Mouse (Mus musculus) gastrocnemius, postnatal 25 days (tissue): ENCODE data around the gene Atrnl1. TPM values are rescaled to one million over a fixed set of nuclear protein-coding genes. Genes with fewer than 3 reads are reported as not detected.

Source experiments
- DNase-seq: peaks from one replicate; pipeline ENCODE4 v3.0.0; 2022
- total RNA-seq, 2 experiments: library from RNA; stranded (reverse); gene quantifications; 1 replicate in 1 of 2; 2 replicates in 1 of 2; pipeline ENCODE4 v1.2.3; 2021

The Atrnl1 gene
- total RNA-seq, 2 experiments from 2014 or later, result 7.2 to 7.5 TPM

DNA sequence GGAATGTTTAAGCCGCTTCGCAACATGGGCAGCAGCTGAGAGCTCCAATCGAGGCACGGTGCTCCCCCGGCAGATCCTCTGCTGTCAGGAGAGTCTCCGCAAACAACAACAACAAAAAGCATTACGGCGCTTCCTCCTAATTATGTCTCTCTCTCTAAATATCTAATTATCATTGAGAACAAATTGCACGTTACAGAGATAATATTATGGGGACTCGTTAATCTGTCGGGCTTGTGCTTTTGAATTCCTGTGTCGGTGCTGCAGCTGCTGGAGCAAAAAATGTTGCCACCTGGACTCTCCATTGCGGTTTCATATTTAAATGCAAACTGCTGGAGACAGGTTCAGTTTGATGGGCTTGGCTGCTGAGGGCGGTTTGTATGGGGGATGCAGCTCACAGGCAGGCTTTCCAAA lies 466.1 kb downstream of the Atrnl1 start:
- DNase-seq, result no peak

DNA sequence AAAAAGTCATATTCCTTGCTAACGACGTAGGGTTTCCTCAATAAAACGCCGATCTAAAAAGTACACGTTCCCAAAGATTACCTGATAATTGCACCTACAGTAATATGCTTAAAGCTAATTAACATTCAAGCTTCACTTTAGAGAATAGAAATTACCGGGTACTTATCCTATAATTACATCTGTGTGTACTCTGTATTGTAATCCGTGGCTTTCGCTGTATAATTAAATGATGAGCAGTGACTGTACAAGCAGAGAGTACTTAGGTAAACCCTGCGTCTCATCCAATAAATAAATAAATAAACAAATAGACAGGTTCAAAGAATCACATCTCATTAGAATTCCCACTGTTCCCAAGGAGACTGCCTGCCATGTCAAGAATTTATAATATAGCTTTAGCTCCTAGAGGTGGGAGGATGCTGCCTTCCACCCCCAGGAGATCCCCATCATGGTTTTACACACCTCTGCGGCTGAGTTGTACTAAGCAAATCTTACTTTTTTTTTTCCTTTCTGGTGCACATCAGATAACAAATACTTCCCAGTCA lies 466.8 kb downstream of the Atrnl1 start:
- no peak for DNase-seq

DNA sequence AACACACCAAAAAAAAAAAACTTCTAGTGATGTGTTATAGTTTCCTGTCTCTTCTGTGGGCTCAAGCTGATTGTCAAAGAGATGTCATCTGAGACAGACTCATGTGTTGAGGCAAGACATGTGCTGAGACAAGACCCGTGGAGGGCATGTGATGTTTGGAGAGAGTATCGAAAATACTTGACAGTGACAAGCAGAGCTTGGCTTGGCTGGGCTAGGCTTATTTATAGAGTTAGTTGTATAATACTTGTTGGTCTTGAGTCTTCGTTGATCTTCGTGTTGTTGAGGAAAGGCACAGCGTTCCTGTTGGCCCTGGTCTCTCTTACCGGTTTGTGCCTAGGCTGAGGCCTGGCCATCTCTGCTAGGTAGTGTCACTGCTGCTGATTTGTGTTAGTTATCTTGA lies 469.3 kb downstream of the Atrnl1 start:
- DNase-seq, result no peak

DNA sequence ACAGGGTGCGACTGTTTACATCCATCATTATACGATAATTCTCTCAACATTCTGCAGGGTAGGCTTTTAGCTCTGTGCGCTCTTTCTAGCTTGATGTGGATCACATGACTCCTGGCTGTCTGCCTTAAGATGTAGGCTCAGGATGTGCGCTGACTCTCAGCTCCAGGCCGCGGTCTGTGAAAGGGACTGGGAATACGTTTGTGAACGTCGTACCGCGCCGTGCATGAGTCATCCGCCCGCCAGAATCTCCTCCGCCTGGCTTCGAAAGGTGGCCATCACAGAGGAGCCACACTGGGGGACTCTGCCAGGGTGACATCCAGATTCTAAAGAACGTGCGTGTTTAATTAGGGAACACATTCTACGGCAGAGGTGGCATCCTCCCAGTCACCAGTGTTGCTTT lies 471.9 kb downstream of the Atrnl1 start:
- DNase-seq, result no peak

DNA sequence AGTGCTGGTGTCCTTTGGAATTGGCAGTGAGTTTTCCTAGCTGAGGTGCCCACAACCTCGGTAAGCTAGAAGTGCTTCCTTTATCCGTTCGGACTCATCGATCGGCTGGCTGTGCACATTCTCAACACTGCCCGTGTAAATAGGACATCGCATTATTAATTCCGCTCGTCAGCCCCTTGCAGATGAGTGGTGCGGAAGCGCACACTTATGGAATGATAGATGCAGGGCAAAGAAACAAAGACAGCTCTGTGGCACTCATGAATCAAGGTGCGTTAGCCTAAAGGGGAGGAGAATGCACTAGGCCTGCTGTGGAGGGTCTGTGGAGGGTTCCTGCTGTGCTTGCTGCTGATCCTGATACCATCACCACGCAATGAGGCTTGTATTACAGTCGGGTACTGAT lies 474.0 kb downstream of the Atrnl1 start:
- no peak for DNase-seq

DNA sequence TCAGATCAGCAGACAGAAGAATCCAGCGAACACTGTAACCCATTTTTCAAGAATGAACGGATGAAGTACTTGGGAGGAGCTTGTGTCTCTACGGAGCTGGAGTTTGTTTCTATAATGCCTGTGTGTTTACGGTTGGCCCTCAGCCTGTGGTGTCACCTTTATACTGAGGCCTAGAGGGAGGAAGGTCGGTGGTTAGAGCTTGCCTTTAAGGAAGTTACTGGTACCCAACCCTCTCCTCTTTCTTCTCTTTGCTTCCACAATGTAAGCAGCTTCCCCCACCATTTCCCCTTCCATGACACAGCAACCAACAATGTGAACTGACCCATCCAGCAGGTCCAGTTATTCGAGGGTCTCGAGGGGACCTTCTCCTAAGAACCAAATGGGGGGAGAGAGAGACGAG lies 475.9 kb downstream of the Atrnl1 start:
- no peak for DNase-seq

DNA sequence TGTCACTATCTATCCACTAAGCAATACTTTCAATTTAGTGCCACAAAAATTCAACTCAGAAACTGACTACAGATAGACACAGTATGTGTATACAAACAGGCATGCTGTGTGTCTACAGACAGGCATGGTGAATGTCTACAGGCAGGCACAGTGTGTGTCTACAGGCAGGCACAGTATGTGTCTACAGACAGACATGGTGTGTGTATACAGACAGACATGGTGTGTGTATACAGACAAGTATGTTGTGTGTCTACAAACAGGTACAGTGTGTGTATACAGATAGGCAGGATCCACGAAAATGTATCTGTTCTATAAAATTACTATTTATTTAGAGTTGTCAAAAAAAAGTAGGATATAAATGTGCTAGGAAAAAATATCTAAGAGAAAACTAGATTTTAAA lies 477.1 kb downstream of the Atrnl1 start:
- DNase-seq, result no peak

DNA sequence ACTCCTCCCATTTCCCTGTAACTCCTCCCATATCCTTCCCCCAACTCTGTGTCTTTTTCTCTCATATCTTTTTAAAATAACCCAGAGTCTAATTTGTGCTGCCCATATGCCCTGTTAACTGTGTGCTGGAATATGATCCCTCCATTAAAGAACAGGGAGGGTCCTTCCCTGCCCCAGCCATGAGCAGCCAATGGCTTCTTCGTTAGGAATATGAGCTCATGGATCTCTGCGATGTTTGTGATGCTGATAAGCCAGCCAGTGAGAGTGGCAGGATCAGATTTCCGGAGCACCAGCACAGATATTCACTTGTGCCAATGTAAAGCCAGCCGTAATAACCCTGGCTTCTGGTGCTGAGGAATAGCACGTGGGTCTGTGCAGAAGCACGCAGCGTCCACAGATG lies 477.6 kb downstream of the Atrnl1 start:
- DNase-seq, result no peak

DNA sequence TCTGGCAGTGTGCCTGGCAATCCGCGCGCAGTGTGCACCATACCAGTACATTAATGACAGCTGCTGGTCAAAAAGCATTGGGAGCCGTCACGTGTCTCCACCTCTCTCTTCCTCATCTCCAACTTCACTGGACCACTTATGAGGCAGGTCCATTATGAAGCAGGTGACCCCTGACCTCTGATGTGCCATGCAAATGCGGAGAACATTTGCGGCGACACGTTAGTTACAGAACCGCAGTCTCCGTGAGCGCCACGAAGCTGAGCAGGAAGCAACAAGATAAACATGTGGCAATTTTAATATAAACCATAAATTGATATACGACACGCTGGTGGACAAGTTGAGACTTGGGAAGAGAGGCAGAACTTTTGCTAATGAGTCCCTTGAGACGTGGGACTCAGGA lies 481.1 kb downstream of the Atrnl1 start:
- no peak for DNase-seq

DNA sequence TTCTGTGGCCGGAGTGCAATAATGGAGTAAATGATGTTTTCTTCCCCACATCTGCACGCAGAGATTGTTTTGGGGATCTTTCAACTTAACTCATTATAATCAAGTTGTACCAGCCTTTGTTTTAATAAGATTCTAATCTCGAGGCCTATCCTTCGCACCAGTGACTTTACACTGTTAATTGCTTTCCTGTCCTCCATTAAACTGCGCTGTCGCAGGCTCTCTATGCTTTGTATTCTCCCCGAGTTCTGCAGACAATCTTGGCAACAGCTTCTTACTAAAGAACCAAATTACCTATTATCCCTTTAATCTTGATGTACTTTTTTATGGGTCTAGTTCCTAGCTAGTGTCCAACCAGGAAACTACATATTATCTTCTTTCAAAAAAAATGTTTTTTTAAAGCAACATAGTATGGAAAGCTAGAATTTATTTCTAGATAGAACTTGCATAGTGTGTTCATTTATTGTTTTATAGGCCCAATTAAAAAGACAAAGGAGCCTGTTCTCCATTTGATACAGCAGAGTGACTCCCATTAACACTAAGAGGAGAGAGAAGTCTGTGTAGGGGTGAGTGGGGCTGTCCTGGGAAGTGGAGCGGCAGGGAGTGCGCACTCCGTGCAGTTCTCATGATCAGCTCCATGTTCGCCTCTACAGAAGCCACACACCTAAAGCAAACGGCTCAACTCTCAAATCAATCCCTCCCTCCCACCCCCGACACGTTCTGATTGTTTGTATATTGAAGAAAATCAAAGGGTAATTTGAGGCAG lies 484.1 kb downstream of the Atrnl1 start:
- DNase-seq, result no peak

DNA sequence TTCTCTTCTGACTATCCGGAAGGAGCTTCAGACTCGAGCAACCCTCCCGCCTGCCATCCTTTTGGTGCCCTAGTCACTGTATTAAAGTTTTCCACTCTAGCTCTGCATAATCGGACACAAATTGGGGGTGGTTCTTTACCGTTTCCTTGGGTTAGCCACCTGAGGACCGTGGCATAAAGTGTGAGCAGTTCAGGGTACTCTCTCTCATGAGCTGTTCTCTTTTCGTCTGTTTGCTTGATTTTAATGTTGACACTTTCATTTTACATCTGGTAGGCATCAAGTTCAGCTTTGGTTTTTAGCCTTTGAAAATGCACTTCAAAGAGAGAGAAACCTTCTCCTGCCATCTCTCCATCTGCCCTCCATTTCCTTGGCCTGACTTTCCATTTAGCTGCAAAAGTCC lies 484.9 kb downstream of the Atrnl1 start:
- DNase-seq, result no peak

DNA sequence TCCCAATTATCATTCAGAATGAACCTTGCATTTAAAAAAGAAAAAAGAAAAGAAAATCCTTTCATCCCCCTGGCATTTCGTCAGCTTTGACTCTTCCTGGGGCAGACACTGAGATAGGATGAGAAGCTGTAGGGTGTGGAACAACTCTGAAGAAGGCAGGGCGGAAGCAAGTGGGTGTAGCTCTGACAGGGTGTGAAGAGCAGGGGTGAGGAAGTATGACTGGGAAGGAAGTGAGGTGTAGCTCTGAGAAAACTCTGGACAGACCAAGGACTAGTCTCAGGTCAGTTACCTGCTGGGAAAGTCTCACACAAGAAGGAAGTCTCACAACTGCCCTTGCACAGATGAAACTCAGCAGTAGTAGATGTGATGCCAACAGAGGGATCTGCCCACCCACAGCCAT lies 486.4 kb downstream of the Atrnl1 start:
- DNase-seq, result no peak

DNA sequence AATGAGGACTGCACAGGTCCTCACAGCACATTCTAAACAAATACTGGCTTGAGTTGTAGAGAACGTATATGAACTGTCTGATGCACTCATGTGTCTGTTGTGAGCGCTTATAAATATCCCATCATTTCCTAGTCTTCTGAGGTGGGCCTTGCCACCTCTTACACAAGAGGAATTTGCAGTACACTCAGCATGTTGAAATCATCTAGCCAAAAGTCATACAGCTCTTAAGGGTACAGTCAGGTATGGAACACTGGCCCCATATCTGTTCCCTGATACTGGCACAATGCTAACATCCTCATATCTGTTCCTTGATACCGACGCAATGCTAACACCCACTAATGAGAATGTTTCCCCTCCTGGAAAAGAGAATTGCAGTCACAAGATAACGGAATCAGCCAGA lies 488.7 kb downstream of the Atrnl1 start:
- no peak for DNase-seq

DNA sequence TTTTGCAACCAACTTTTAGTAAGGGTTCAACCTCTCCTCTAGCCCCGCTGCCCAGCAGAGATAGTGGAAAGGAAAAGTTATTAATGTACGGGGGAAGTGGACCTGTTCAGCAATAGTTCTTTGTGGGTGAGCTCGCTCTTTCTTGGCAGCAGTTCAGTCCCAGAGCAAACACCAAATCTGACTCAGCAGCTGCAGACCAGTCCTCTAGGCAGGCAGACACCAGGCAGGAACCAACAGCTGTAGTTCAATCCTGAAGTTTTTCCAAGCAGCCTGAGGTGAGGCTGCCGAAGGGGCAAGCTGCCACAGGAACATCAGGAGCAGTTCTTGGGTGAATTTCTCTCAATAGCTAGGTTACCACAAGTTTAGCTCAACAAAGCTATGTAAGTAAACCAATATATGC lies 489.5 kb downstream of the Atrnl1 start:
- no peak for DNase-seq

DNA sequence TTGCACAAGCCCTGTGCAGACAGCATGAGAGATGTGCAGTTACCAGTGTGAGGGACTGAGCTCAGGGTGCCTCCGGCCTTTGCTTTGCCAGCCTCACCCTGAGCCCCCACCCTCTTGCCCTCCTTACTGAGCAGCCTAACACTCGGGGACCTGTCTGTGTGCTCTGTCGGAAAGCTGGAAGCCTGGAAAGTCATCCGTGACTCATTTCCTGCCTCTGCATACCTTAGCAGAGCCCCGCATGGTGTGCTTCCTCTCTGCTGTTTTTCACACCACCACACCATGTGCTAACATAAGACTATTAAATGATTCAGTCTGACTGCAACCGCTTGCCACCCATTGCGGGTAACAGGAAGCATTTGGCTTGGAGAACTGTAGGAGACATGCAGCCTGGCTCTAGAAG lies 493.7 kb downstream of the Atrnl1 start:
- no peak for DNase-seq

DNA sequence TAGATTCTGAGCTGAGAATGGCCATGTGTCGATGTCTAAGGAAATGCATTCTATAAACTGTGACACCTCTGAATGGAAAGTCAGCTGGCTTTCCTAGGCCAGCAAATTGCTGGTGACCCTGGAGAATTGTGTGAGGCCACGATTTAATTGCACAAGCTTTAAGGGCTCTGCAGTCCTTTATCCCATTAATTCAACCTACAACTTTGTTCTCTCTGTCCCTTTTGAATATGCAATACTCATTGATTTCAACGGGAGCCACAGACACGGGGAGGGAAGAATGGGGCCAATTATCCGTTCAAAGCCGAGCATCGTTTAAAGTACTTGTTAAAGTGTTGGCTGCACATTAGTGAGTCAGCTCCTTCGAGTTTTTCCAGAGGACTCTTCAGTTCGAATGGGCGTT lies 496.8 kb downstream of the Atrnl1 start:
- DNase-seq, result no peak

DNA sequence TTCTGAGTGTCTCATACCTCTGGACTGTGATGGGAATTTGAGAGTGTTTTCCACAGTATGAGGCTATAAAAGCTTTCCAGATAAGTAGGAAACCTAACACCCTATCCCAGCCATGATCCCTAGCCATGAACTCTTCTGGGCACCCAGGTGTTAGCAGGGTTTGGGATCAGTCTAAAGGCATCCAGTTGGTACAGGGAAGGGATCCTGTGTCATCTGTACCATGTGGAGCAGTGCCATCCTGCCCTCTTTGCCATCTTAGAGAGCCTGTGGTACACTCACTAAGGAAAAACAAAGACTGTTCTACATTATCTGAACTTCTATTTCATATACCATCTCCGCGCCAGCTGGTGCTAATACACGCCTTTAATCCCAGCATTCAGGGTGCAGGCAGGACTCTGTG lies 499.7 kb downstream of the Atrnl1 start:
- no peak for DNase-seq

DNA sequence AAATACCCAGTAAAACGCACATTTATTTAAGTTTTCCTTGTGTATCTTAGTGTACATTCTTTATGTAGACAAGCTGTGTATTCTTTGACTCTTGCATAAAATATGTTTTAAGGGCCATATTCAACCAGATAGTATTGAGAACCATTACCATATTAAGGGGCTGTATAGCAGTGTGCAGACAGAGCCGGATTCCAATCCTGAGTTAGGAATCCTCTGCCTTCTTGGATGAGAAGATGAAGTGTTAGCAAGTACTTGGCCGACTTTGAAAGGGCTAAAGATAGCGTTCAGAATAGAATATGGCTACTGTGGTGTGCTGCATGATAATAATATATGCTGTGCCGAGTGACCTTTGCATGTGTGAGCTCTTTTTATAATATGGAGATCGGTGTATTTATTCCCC lies 500.5 kb downstream of the Atrnl1 start:
- DNase-seq, result no peak

DNA sequence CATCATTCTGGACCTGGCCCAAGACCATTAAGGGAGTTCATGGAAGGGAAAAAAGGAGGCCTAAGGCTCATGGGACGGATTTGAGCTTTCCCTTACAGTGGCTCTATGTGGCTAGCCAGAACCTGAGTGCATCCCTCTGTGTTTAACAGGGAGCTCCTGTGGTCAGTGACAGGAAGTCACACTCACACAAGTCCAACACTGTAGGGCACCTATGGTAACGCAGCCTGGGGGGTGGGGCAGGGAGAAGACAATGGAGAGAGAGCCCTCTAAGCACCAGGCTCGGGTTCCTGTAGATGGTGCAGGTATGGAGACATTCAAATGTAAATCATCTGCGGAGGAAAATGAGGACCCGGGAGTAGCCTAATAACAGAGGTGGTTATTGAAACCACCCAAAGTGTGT lies 501.3 kb downstream of the Atrnl1 start:
- no peak for DNase-seq

DNA sequence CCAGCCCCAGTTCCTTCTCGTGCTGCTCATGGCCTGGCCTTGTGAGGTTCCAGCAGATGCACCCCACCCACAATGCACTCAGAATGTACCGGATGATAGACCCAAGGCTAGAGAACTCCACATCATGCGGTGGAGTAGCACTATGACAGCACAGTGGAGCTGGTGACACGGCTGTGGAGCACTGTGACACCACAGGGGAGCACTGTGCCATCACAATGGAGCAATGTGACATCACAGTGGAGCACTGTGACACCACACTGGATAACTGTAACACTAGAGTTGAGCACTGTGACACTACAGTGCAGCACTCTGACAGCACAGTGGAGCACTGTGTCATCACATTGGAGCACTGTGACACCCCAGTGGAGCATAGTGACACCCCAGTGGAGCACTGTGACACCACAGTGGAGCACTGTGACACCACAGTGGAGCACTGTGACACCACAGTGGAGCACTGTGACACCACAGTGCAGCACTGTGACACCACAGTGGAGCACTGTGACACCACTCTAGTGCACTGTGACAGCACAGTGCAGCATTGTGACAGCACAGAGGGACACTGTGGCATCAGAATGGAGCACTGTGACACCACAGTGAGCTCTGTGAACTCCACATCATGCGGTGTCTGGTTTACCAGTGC lies 502.4 kb downstream of the Atrnl1 start:
- DNase-seq, result no peak

DNA sequence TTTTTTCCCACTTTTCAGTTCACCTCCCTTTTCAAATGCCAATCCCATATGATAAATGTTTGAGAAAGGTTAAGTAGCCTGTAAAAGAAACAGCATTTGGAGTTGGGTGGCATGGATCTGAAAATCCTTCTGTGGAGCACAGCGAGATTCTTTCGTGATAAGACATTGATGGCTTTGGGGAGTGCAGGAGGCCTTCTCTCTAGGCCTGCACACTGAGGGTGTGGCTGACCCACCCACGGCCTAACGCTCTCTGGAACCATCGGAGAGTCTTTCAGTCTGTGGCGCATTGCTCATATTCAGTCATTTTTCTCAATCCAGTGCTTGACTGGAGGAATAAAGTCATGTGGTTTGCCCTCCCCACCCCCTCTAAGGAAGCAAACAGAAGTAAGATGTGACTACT lies 506.8 kb downstream of the Atrnl1 start:
- no peak for DNase-seq

DNA sequence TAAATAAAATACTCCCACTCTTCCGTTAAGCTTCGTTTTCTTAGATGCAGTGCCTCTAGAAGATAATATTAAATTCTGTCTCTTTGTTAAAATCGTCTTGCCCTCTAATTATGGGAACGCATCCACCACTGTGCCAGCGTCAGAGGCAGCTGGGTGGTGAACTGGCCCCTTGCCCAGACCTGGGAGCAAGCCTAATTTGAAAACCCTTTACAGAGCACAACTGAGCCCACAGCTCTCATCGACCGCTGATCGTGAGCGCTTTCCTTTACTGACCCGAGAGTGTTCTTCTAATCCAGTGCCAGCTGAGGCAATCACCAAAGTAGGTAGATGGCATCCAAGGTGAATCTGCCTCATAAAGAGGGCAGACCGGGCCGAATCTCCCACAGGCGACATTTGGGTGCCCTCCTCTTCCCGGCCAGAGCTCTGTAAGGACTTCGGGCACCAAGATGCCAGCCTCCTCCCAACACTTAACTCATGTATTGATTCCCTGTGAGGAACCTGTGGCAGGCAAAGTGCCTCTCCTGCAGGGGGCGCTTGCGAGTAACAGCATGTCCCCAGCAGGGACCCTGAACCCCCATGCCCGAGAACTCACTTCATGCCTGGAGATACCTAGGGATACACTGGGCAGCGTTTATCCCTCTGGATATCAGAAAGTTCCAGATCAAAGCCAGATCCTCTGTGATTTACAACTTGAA lies 507.5 kb downstream of the Atrnl1 start:
- no peak for DNase-seq

DNA sequence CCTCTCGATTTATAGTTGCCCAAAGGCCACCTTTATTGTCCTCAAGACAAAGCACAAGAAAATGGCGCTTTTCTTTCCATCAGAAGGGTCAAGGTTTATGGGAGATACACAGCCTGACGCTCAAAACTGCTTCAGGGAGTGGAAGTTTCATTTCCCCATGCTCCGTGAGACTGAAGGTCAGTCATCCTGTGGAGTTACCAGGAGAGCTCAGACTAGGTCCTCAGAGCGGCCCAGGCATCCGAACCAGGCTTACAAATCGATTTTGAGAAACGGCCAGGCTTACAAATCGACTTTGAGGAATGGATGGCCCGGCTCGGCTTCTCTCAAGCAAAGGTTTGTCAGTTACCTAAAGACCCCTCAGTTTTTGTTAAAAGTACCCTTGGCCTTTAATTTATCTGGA lies 508.0 kb downstream of the Atrnl1 start:
- DNase-seq, result no peak
